Mouse (Mus musculus) gastrocnemius, adult 2 months (tissue): ENCODE measurements around the gene Gng8. TPM values are rescaled to one million over a fixed set of nuclear protein-coding genes. Genes with fewer than 3 reads are reported as not detected.

Source experiments
- DNase-seq: peaks from one replicate; pipeline ENCODE4 v3.0.0; 2022
- H3K27ac ChIP-seq: fragments of 200-600 bp; 2 replicates; pipeline ENCODE4 v1.8.1; 2022; ENCODE audit warnings: mild to moderate bottlenecking
- H3K4me3 ChIP-seq: fragments of 200-600 bp; 2 replicates; pipeline ENCODE4 v1.8.1; 2022; ENCODE audit warnings: mild to moderate bottlenecking, moderate library complexity
- CTCF ChIP-seq: fragments of 200-600 bp; IDR thresholded peaks from 2 replicates; pipeline ENCODE4 v1.8.1; 2022; ENCODE audit warnings: antibody characterized with exemption, mild to moderate bottlenecking, moderate library complexity
- intact Hi-C: fragments of 180-260 bp; cut with DNase I; formaldehyde crosslinking; loops from one replicate; pipeline ENCODE4 v1.15.1; 2025
- total RNA-seq, 2 experiments: library from RNA; stranded (reverse); gene quantifications; 2 replicates each; pipeline ENCODE4 v1.2.3; 2021

The Gng8 gene
- total RNA-seq, 2 experiments from 2014 or later: not detected

GRCm38 (mm10) chr7:16920818-16921791 lies 29.5 kb downstream of the Gng8 start:
- peak overlapping the region; percentile 99 for H3K4me3 ChIP-seq
- peak; percentile 69 for DNase-seq
- no peak for TF ChIP-seq CTCF
- intact Hi-C loops: no loop called here
- H3K27ac ChIP-seq: peak overlapping the region; percentile 96

GRCm38 (mm10) chr7:16921881-16922335 lies 30.3 kb downstream of the Gng8 start:
- Histone ChIP-seq H3K4me3 (peak overlapping the region; percentile 99), H3K27ac (peak overlapping the region; percentile 96)
- intact Hi-C loops: no loop called here
- DNase-seq: peak; percentile 78
- no peak for TF ChIP-seq CTCF

DNA sequence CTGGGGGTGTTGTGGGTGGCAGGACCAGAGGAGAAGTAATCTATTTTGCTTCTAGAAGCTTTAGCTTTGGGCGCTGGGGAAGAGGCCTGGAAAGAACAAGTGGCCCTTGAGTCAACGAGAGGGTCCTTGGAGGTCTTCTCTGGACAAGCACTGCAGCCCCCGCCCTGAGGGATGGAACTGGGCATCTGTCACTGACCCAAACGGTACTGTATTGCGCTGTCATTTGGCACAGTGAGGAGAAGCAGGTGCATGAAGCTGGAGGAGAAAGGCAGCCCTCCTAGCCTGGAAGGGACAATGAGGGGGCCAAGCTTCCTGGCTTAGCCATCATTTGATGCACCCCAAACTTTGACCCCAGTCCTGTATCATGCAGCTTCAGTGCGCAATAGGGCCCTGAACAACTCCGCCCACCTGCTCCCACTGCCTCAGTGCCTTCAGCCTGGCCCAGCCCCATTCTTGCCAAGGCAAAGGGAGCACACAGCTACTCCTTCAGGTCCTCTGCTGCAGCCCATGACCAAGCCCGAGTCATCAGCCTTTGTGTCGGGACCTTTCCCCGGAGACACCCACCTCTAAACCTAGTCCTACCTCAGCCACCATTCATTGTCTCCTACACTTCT lies 30.9 kb downstream of the Gng8 start:
- intact Hi-C loops: no loop called here
- Histone ChIP-seq H3K27ac (peak overlapping the region; percentile 96), H3K4me3 (peak overlapping the region; percentile 99)
- TF ChIP-seq CTCF: no peak
- peak; percentile 72 for DNase-seq

GRCm38 (mm10) chr7:16923283-16924036 lies 31.9 kb downstream of the Gng8 start:
- peak; percentile 65 for DNase-seq
- intact Hi-C loops: no loop called here

DNA sequence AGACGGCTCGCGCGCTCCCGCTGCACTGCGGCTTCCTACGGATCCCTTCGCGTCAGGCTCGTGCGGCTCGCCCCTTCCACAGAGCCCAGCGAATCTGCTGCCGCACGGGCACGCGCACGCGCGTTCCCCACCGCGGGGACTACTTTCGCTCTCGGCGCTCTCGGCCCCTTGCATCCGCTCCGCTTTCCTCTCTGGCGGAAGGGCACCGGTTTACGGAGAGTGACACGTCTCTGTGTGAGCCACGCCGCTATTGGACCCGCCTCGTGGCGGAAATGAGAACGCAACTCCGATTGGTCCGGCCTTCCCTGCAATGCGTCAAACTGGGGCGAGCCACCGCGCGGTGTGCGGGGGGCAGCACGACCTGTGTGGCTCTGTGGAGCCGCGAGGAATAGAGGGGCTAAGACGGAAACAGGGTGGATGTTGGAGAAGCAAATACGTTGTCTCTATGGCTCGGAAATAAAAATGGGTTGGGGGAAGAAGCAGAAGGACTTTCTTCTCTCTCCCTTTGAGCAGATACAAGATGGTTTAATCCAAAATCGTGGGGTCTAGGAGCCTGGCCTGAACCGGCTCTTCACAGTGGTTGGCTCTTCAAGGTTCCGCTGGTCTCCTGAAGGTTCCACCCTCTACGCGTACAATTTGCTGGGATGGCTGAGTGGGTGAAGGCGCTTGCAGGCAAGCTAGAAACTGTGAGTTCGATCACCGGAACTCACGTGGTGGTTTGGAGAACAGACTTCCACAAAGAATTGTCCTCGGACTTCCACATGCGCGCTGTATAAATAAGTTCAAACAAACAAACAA lies 32.6 kb downstream of the Gng8 start, which contains the start of gene Calm3:
TSS of gene Calm3 (minus strand) at position 78 of the 798 bp plus-strand sequence.
- DNase-seq: peak; percentile 100
- TF ChIP-seq CTCF: no peak
- intact Hi-C loops: no loop called here

More at GRCm38 (mm10) chr7:16923283-16924036, 31.9 kb downstream of the Gng8 start:
- Histone ChIP-seq H3K4me3 (peak overlapping the region; percentile 99), H3K27ac (peak overlapping the region; percentile 96)
- no peak for TF ChIP-seq CTCF

GRCm38 (mm10) chr7:16928341-16928740 lies 36.8 kb downstream of the Gng8 start:
- Histone ChIP-seq H3K4me3 (no peak overlapping the region), H3K27ac (no peak overlapping the region)
- no peak for TF ChIP-seq CTCF
- intact Hi-C loops: no loop called here
- DNase-seq: no peak

More for the DNA sequence above, 32.6 kb downstream of the Gng8 start, which contains the start of gene Calm3:
- H3K4me3 ChIP-seq: peak within 1 kb of the TSS; percentile 99
- peak within 1 kb of the TSS; percentile 96 for H3K27ac ChIP-seq

- Histone ChIP-seq H3K27ac (no peak overlapping the region), H3K4me3 (no peak overlapping the region)
- peak; percentile 75 for DNase-seq
- intact Hi-C loops: loop anchor here (1.0 kb wide), 1 partner anchor 71 kb away; no protein-coding TSS in a partner anchor
- TF ChIP-seq CTCF: peak; percentile 95
Measured at GRCm38 (mm10) chr7:16930850-16931249, 39.3 kb downstream of the Gng8 start.

GRCm38 (mm10) chr7:16931968-16932627 lies 40.5 kb downstream of the Gng8 start:
- intact Hi-C loops: loop anchor here (1.0 to 2.0 kb wide), 3 partner anchors 18 to 135 kb away; no protein-coding TSS in a partner anchor
- Histone ChIP-seq H3K27ac (peak overlapping the region; percentile 9), H3K4me3 (no peak overlapping the region)
- DNase-seq: peak; percentile 81
- TF ChIP-seq CTCF: peak; percentile 90

- Histone ChIP-seq H3K27ac (peak overlapping the region; percentile 9; the same call in 1 of the 2 replicates), H3K4me3 (no peak overlapping the region)
- intact Hi-C loops: loop anchor here (1.0 to 2.0 kb wide), 3 partner anchors 17 to 134 kb away; no protein-coding TSS in a partner anchor
- DNase-seq: peak; percentile 41
- TF ChIP-seq CTCF: peak; percentile 60
Measured at GRCm38 (mm10) chr7:16932704-16933577, 41.4 kb downstream of the Gng8 start.

GRCm38 (mm10) chr7:16937312-16937711 lies 45.7 kb downstream of the Gng8 start:
- Histone ChIP-seq H3K4me3 (no peak overlapping the region), H3K27ac (no peak overlapping the region)
- intact Hi-C loops: no loop called here
- TF ChIP-seq CTCF: peak; percentile 52
- DNase-seq: no peak
